Mouse (Mus musculus) liver, adult 2 months (tissue): ENCODE data around the gene Psma2. TPM values are rescaled to one million over a fixed set of nuclear protein-coding genes. Genes with fewer than 3 reads are reported as not detected.

Source experiments
- DNase-seq: peaks from one replicate; pipeline ENCODE4 v3.0.0-alpha.2; 2011; ENCODE audit warnings: low read depth, low spot score; ENCODE audit errors: extremely low read depth
- H3K27ac ChIP-seq: fragments of 200-500 bp; replicated peaks from 2 replicates; pipeline ENCODE4 v1.5.1; 2012; ENCODE audit warnings: low read depth, mild to moderate bottlenecking, control low read depth, inconsistent platforms, low read length; ENCODE audit not compliant: insufficient read depth
- H3K27me3 ChIP-seq: fragments of 200-500 bp; 2 replicates; pipeline ENCODE4 v1.6.1; 2012; ENCODE audit warnings: mild to moderate bottlenecking, moderate library complexity, low read length, inconsistent platforms; ENCODE audit not compliant: control insufficient read depth, insufficient read depth
- H3K36me3 ChIP-seq: fragments of 200-500 bp; 2 replicates; pipeline ENCODE4 v1.6.1; 2012; ENCODE audit warnings: low read length, inconsistent platforms; ENCODE audit not compliant: control insufficient read depth, insufficient read depth
- H3K4me1 ChIP-seq: fragments of 200-500 bp; 2 replicates; pipeline ENCODE4 v1.6.1; 2011; ENCODE audit warnings: low read length; ENCODE audit not compliant: control insufficient read depth, insufficient read depth
- H3K4me3 ChIP-seq: fragments of 200-500 bp; 2 replicates; pipeline ENCODE4 v1.5.1; 2011; ENCODE audit warnings: low read depth, mild to moderate bottlenecking, control low read depth, low read length, moderate library complexity; ENCODE audit not compliant: insufficient read depth
- H3K79me2 ChIP-seq: fragments of 200-500 bp; 2 replicates; pipeline ENCODE4 v1.6.1; 2012; ENCODE audit warnings: inconsistent platforms, mild to moderate bottlenecking, low read length, moderate library complexity; ENCODE audit not compliant: control insufficient read depth, insufficient read depth
- H3K9ac ChIP-seq: fragments of 200-500 bp; 2 replicates; pipeline ENCODE4 v1.6.1; 2012; ENCODE audit warnings: low read depth, mild to moderate bottlenecking, control low read depth, inconsistent platforms, low read length
- CTCF ChIP-seq: fragments of 200-500 bp; IDR thresholded peaks from 2 replicates; pipeline ENCODE4 v1.5.1; 2011; ENCODE audit warnings: low read depth, low read length, control low read depth
- POLR2A ChIP-seq: fragments of 200-500 bp; IDR thresholded peaks from 2 replicates; pipeline ENCODE4 v1.6.1; 2011; ENCODE audit warnings: low read length, control low read depth; ENCODE audit not compliant: insufficient read depth; ENCODE audit errors: extremely low read depth
- WGBS: fragments of 180-500 bp; shearing (Covaris S2); methylation state at CpG from one replicate; pipeline ENCODE4 v1.1.7; 2018; 5-methylcytosine and 5-hydroxymethylcytosine counted together
- polyA plus RNA-seq: library from polyadenylated mRNA; depleted of rRNA; stranded (reverse); fragments of >200 nt; gene quantifications from 2 replicates; pipeline ENCODE4 v1.2.3, GENCODE M21; 2012
- total RNA-seq: library from RNA; depleted of rRNA; stranded (reverse); fragments of >200 nt; gene quantifications from 2 replicates; pipeline ENCODE4 v1.2.3, GENCODE M21; 2014

Gene Psma2
- total and polyA plus RNA-seq, 2 experiments: 33.0 to 69.2 TPM

- Histone ChIP-seq H3K4me1 (0 out of 2 replicates have a peak, but pooled peaks cover 3% of the 10 kb centered on the region), H3K27ac (peak overlapping the region; percentile 74), H3K79me2 (peaks cover 4% of the 10 kb centered on the region; the same call in 1 of the 2 replicates), H3K36me3 (peaks cover 20% of the 10 kb centered on the region), H3K4me3 (peak overlapping the region; percentile 97), H3K27me3 (no peaks in the 10 kb centered on the region), H3K9ac (peak overlapping the region; percentile 95)
- WGBS: 0% methylated on average over 9 of the region's 9 CpGs
- no peak for DNase-seq
- TF ChIP-seq POLR2A (no peak), CTCF (no peak)
Observed at GRCm38 (mm10) chr13:14613553-14613952, 513 bp downstream of the Psma2 start.

DNA sequence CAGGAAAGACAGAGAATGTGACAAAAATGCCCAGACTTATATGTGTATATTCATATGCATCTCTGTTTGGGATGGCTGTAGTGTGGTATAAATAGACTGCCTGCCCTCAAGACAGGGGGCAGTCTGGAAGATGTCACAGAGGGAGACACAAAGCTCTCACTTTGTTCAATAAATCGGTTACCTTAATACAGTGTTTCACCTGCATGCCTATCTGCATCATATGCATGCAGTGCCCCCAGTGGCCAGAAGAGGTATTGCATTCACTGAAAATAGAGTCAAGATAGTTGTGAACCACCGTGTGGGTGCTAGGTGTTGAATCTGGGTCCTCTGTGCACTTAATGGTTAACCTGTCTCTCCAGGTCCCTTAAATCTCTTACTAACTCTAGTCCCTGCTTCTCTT, 5.7 kb downstream of the Psma2 start:
- Histone ChIP-seq H3K79me2 (peaks cover 4% of the 10 kb centered on the region; the same call in 1 of the 2 replicates), H3K36me3 (peaks cover 48% of the 10 kb centered on the region), H3K4me3 (no peak overlapping the region; the same call in 1 of the 2 replicates), H3K4me1 (peaks cover 3% of the 10 kb centered on the region; the same call in 1 of the 2 replicates), H3K27me3 (no peaks in the 10 kb centered on the region), H3K9ac (no peak overlapping the region), H3K27ac (no peak overlapping the region)
- TF ChIP-seq POLR2A (no peak), CTCF (peak; percentile 63)
- peak; percentile 40 for DNase-seq
- WGBS: 10% methylated on average over 2 of the region's 2 CpGs

GRCm38 (mm10) chr13:14629726-14630641, 16.9 kb downstream of the Psma2 start, which contains the start of gene AW209491:
AW209491 (plus strand) TSS chr13:14630154.
- Histone ChIP-seq H3K36me3 (peaks cover 20% of the 10 kb centered on the region), H3K79me2 (no peaks in the 10 kb centered on the region), H3K4me3 (peak within 1 kb of the TSS; percentile 71), H3K9ac (peak within 1 kb of the TSS; percentile 77), H3K27ac (peak within 1 kb of the TSS; percentile 43), H3K4me1 (no peaks in the 10 kb centered on the region; the same call in 1 of the 2 replicates), H3K27me3 (no peaks in the 10 kb centered on the region)
- TF ChIP-seq POLR2A: peak; percentile 64; the same call in 1 of the 2 replicates
- no peak for TF ChIP-seq CTCF
- DNase-seq: peak; percentile 93
- WGBS: under 1% methylated on average over 29 of the region's 29 CpGs

DNA sequence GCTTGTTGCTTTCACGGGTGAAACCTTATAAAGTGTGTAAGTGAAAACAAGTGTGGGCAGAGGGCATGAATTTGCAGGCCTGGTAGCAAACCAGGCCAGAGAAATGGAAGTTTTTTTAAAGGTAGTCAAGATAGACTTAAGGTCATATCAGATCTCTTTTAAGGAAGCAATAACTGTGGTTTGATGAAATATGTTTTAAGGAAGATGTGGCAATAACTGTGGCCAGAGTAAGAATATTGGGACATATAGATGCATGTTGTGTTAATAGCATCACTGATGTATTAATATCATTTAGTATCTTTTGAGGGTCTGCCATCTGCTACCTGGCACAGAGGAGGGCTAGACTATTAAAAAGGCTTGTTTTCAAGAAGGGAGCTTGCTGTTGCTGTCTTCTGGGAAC, 27.0 kb downstream of the Psma2 start:
- Histone ChIP-seq H3K27ac (no peak overlapping the region), H3K36me3 (peaks cover 36% of the 10 kb centered on the region), H3K27me3 (no peaks in the 10 kb centered on the region), H3K4me3 (no peak overlapping the region), H3K9ac (no peak overlapping the region), H3K4me1 (no peaks in the 10 kb centered on the region), H3K79me2 (no peaks in the 10 kb centered on the region)
- WGBS: 11% methylated on average over 1 of the region's 1 CpGs
- no peak for DNase-seq
- TF ChIP-seq POLR2A: no peak
- no peak for TF ChIP-seq CTCF

- WGBS: 26% methylated on average over 1 of the region's 1 CpGs
- Histone ChIP-seq H3K36me3 (no peaks in the 10 kb centered on the region), H3K79me2 (no peaks in the 10 kb centered on the region), H3K9ac (no peak overlapping the region), H3K4me1 (no peaks in the 10 kb centered on the region), H3K4me3 (no peak overlapping the region), H3K27me3 (no peaks in the 10 kb centered on the region), H3K27ac (no peak overlapping the region)
- DNase-seq: peak; percentile 11
- TF ChIP-seq POLR2A (no peak), CTCF (no peak)
Observed at GRCm38 (mm10) chr13:14649301-14649700, 36.3 kb downstream of the Psma2 start.

DNA sequence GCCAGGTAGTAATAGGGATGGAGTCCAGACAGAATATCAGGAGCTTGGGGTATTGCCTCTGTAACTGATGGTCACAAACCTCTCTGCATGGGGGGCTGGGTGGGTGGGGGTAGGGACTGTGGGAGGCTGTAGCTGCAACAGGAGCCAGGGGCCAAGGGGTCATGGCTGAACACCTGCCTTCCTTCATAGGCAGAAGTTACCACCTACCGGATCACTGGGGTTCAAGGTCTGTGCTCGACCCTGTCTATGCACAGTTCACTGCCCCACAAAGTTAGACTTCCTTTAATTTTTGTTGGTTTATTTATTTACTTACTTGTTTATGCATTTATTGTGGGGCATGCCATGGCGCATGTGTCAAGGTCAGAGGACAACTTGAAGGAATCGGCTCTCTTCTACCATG, 54.1 kb downstream of the Psma2 start:
- Histone ChIP-seq H3K27me3 (no peaks in the 10 kb centered on the region), H3K27ac (no peak overlapping the region), H3K4me1 (no peaks in the 10 kb centered on the region), H3K4me3 (no peak overlapping the region), H3K9ac (no peak overlapping the region), H3K36me3 (no peaks in the 10 kb centered on the region), H3K79me2 (no peaks in the 10 kb centered on the region)
- DNase-seq: no peak
- WGBS: 71% methylated on average over 4 of the region's 4 CpGs
- TF ChIP-seq POLR2A: no peak
- TF ChIP-seq CTCF: no peak
